Mouse (Mus musculus): ENCODE measurements around the gene Mfap2.

DNA sequence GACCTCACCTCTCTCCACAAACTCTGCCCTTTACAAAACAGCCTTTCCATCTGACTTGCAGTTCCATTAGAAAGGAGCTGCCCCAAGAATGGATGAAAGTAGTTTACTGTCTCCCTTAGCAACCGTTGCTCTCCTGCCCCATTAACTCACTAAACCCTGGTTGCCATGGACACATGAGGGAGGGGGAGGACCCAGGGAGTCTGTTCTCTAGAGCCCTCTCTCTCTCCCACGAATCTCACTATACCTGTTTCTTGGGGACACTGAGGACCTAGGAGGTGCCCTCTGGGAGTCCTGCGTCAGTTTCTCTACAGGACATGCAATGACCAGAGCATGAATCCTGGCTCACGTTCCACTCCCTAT lies 39.2 kb downstream of the Mfap2 start:
- no peak for TF ChIP-seq CTCF (IDR thresholded peaks at IDR 0.05; ENCODE audit: borderline replicate concordance, insufficient read depth, low read length)
- no peak for TF ChIP-seq POLR2A (IDR thresholded peaks at IDR 0.05; ENCODE audit: low read depth, low read length)

All from embryonic fibroblast, embryonic 13.5 days (primary cell).